Mouse (Mus musculus): ENCODE measurements around the gene Tmem164. TPM values are rescaled to one million over a fixed set of nuclear protein-coding genes. Genes with fewer than 3 reads are reported as not detected.

Tmem164 gene
- polyA plus RNA-seq, 1 experiment from 2014 or later: 20.1 TPM

- Histone ChIP-seq H3K36me3 (ENCODE audit: control insufficient read depth, insufficient read depth) (no peaks in the 10 kb centered on the region), H3K9me3 (replicated peaks; ENCODE audit: control insufficient read depth, low read length) (no peaks in the 10 kb centered on the region), H3K9ac (ENCODE audit: low read depth, low read length) (no peak overlapping the region), H3K4me1 (ENCODE audit: control insufficient read depth, low read depth, low read length) (no peaks in the 10 kb centered on the region), H3K4me3 (ENCODE audit: low read depth, low read length) (no peak overlapping the region), H3K4me2 (ENCODE audit: low read depth, low read length) (no peak overlapping the region), H3K27me3 (ENCODE audit: control insufficient read depth, insufficient read depth, low read depth, low read length) (no peaks in the 10 kb centered on the region), H3K27ac (ENCODE audit: low read length) (no peak overlapping the region)
- 66% methylated on average over 7 of the region's 7 CpGs for WGBS (ENCODE audit: insufficient replicate concordance)
- ATAC-seq (ENCODE audit: low read depth): no peak
These were observed 17.0 kb downstream of the Tmem164 start for GRCm38 (mm10) chrX:142698212-142698611.

- no peaks in the 10 kb centered on the region for H3K9me3 ChIP-seq (replicated peaks; ENCODE audit: control insufficient read depth, low read length)
- no peak overlapping the region for H3K9ac ChIP-seq (ENCODE audit: low read depth, low read length)
- H3K36me3 ChIP-seq (ENCODE audit: control insufficient read depth, insufficient read depth): no peaks in the 10 kb centered on the region
- H3K4me3 ChIP-seq (ENCODE audit: low read depth, low read length): no peak overlapping the region
- no peak overlapping the region for H3K27ac ChIP-seq (ENCODE audit: low read length)
- no peak overlapping the region for H3K4me2 ChIP-seq (ENCODE audit: low read depth, low read length)
- no peaks in the 10 kb centered on the region for H3K4me1 ChIP-seq (ENCODE audit: control insufficient read depth, low read depth, low read length)
- ATAC-seq (ENCODE audit: low read depth): no peak
- 71% methylated on average over 5 of the region's 5 CpGs for WGBS (ENCODE audit: insufficient replicate concordance)
- H3K27me3 ChIP-seq (ENCODE audit: control insufficient read depth, insufficient read depth, low read depth, low read length): no peaks in the 10 kb centered on the region
These were observed 20.9 kb downstream of the Tmem164 start for GRCm38 (mm10) chrX:142702094-142702493.

GRCm38 (mm10) chrX:142702566-142702965 is 21.4 kb downstream of the Tmem164 start:
- 57% methylated on average over 3 of the region's 3 CpGs for WGBS (ENCODE audit: insufficient replicate concordance)
- no peak overlapping the region for H3K27ac ChIP-seq (ENCODE audit: low read length)
- no peak overlapping the region for H3K9ac ChIP-seq (ENCODE audit: low read depth, low read length)
- no peak for ATAC-seq (ENCODE audit: low read depth)
- H3K4me1 ChIP-seq (ENCODE audit: control insufficient read depth, low read depth, low read length): no peaks in the 10 kb centered on the region
- no peaks in the 10 kb centered on the region for H3K9me3 ChIP-seq (replicated peaks; ENCODE audit: control insufficient read depth, low read length)
- H3K4me2 ChIP-seq (ENCODE audit: low read depth, low read length): no peak overlapping the region
- H3K4me3 ChIP-seq (ENCODE audit: low read depth, low read length): no peak overlapping the region
- H3K27me3 ChIP-seq (ENCODE audit: control insufficient read depth, insufficient read depth, low read depth, low read length): no peaks in the 10 kb centered on the region
- no peaks in the 10 kb centered on the region for H3K36me3 ChIP-seq (ENCODE audit: control insufficient read depth, insufficient read depth)

GRCm38 (mm10) chrX:142703953-142704352 is 22.7 kb downstream of the Tmem164 start:
- no peaks in the 10 kb centered on the region for H3K27me3 ChIP-seq (ENCODE audit: control insufficient read depth, insufficient read depth, low read depth, low read length)
- WGBS (ENCODE audit: insufficient replicate concordance): 59% methylated on average over 3 of the region's 3 CpGs
- H3K9ac ChIP-seq (ENCODE audit: low read depth, low read length): no peak overlapping the region
- no peak for ATAC-seq (ENCODE audit: low read depth)
- no peak overlapping the region for H3K4me2 ChIP-seq (ENCODE audit: low read depth, low read length)
- H3K36me3 ChIP-seq (ENCODE audit: control insufficient read depth, insufficient read depth): no peaks in the 10 kb centered on the region
- H3K27ac ChIP-seq (ENCODE audit: low read length): no peak overlapping the region
- H3K9me3 ChIP-seq (replicated peaks; ENCODE audit: control insufficient read depth, low read length): no peaks in the 10 kb centered on the region
- H3K4me1 ChIP-seq (ENCODE audit: control insufficient read depth, low read depth, low read length): no peaks in the 10 kb centered on the region
- no peak overlapping the region for H3K4me3 ChIP-seq (ENCODE audit: low read depth, low read length)

- H3K27me3 ChIP-seq (ENCODE audit: control insufficient read depth, insufficient read depth, low read depth, low read length): no peaks in the 10 kb centered on the region
- no peaks in the 10 kb centered on the region for H3K36me3 ChIP-seq (ENCODE audit: control insufficient read depth, insufficient read depth)
- no peaks in the 10 kb centered on the region for H3K4me1 ChIP-seq (ENCODE audit: control insufficient read depth, low read depth, low read length)
- no peak overlapping the region for H3K9ac ChIP-seq (ENCODE audit: low read depth, low read length)
- ATAC-seq (ENCODE audit: low read depth): no peak
- no peak overlapping the region for H3K4me2 ChIP-seq (ENCODE audit: low read depth, low read length)
- no peak overlapping the region for H3K4me3 ChIP-seq (ENCODE audit: low read depth, low read length)
- H3K9me3 ChIP-seq (replicated peaks; ENCODE audit: control insufficient read depth, low read length): no peaks in the 10 kb centered on the region
- no peak overlapping the region for H3K27ac ChIP-seq (ENCODE audit: low read length)
These were observed 27.1 kb downstream of the Tmem164 start for GRCm38 (mm10) chrX:142708257-142708656.

- WGBS (ENCODE audit: insufficient replicate concordance): 62% methylated on average over 3 of the region's 3 CpGs
- H3K4me1 ChIP-seq (ENCODE audit: control insufficient read depth, low read depth, low read length): no peaks in the 10 kb centered on the region
- no peaks in the 10 kb centered on the region for H3K9me3 ChIP-seq (replicated peaks; ENCODE audit: control insufficient read depth, low read length)
- no peak overlapping the region for H3K4me2 ChIP-seq (ENCODE audit: low read depth, low read length)
- H3K9ac ChIP-seq (ENCODE audit: low read depth, low read length): no peak overlapping the region
- H3K4me3 ChIP-seq (ENCODE audit: low read depth, low read length): no peak overlapping the region
- H3K36me3 ChIP-seq (ENCODE audit: control insufficient read depth, insufficient read depth): no peaks in the 10 kb centered on the region
- no peaks in the 10 kb centered on the region for H3K27me3 ChIP-seq (ENCODE audit: control insufficient read depth, insufficient read depth, low read depth, low read length)
- no peak for ATAC-seq (ENCODE audit: low read depth)
- no peak overlapping the region for H3K27ac ChIP-seq (ENCODE audit: low read length)
These were observed 34.8 kb downstream of the Tmem164 start for GRCm38 (mm10) chrX:142716014-142716413.

GRCm38 (mm10) chrX:142717958-142718478 is 36.8 kb downstream of the Tmem164 start:
- WGBS (ENCODE audit: insufficient replicate concordance): 71% methylated on average over 9 of the region's 9 CpGs

GRCm38 (mm10) chrX:142718759-142719158 is 37.6 kb downstream of the Tmem164 start:
- no peaks in the 10 kb centered on the region for H3K9me3 ChIP-seq (replicated peaks; ENCODE audit: control insufficient read depth, low read length)
- ATAC-seq (ENCODE audit: low read depth): no peak
- 72% methylated on average over 4 of the region's 4 CpGs for WGBS (ENCODE audit: insufficient replicate concordance)
- H3K4me1 ChIP-seq (ENCODE audit: control insufficient read depth, low read depth, low read length): no peaks in the 10 kb centered on the region; the same call in 1 of the 2 replicates
- H3K4me3 ChIP-seq (ENCODE audit: low read depth, low read length): no peak overlapping the region
- no peaks in the 10 kb centered on the region for H3K36me3 ChIP-seq (ENCODE audit: control insufficient read depth, insufficient read depth)
- no peak overlapping the region for H3K9ac ChIP-seq (ENCODE audit: low read depth, low read length)
- no peak overlapping the region for H3K4me2 ChIP-seq (ENCODE audit: low read depth, low read length)
- H3K27me3 ChIP-seq (ENCODE audit: control insufficient read depth, insufficient read depth, low read depth, low read length): no peaks in the 10 kb centered on the region
- H3K27ac ChIP-seq (ENCODE audit: low read length): no peak overlapping the region

More at GRCm38 (mm10) chrX:142717958-142718478, 36.8 kb downstream of the Tmem164 start:
- Histone ChIP-seq H3K4me3 (ENCODE audit: low read depth, low read length) (no peak overlapping the region), H3K27me3 (ENCODE audit: control insufficient read depth, insufficient read depth, low read depth, low read length) (no peaks in the 10 kb centered on the region), H3K27ac (ENCODE audit: low read length) (no peak overlapping the region), H3K9me3 (replicated peaks; ENCODE audit: control insufficient read depth, low read length) (no peaks in the 10 kb centered on the region), H3K9ac (ENCODE audit: low read depth, low read length) (no peak overlapping the region), H3K4me2 (ENCODE audit: low read depth, low read length) (no peak overlapping the region), H3K36me3 (ENCODE audit: control insufficient read depth, insufficient read depth) (no peaks in the 10 kb centered on the region), H3K4me1 (ENCODE audit: control insufficient read depth, low read depth, low read length) (no peaks in the 10 kb centered on the region; the same call in 1 of the 2 replicates)
- ATAC-seq (ENCODE audit: low read depth): no peak

- 73% methylated on average over 3 of the region's 3 CpGs for WGBS (ENCODE audit: insufficient replicate concordance)
- no peak for ATAC-seq (ENCODE audit: low read depth)
These were observed 40.7 kb downstream of the Tmem164 start for GRCm38 (mm10) chrX:142721897-142722296.

More at GRCm38 (mm10) chrX:142721897-142722296, 40.7 kb downstream of the Tmem164 start:
- Histone ChIP-seq H3K27ac (ENCODE audit: low read length) (no peak overlapping the region), H3K9ac (ENCODE audit: low read depth, low read length) (no peak overlapping the region), H3K36me3 (ENCODE audit: control insufficient read depth, insufficient read depth) (no peaks in the 10 kb centered on the region), H3K9me3 (replicated peaks; ENCODE audit: control insufficient read depth, low read length) (no peaks in the 10 kb centered on the region), H3K4me1 (ENCODE audit: control insufficient read depth, low read depth, low read length) (no peaks in the 10 kb centered on the region; the same call in 1 of the 2 replicates), H3K27me3 (ENCODE audit: control insufficient read depth, insufficient read depth, low read depth, low read length) (no peaks in the 10 kb centered on the region), H3K4me2 (ENCODE audit: low read depth, low read length) (no peak overlapping the region), H3K4me3 (ENCODE audit: low read depth, low read length) (no peak overlapping the region)
